Mouse (Mus musculus) CH12.LX (cell line): ENCODE results near the gene Zfp790.

Experiments used
- CTCF ChIP-seq, 2 experiments: IDR thresholded peaks in 1 of 2; conservative IDR thresholded peaks in 1 of 2; 2 replicates each; pipeline ENCODE4 v1.5.1; 2011 to 2012; ENCODE audit warnings: low read depth in 2 of 2, low read length in 2 of 2, improper control_type of control experiment in 1 of 2, inconsistent platforms in 1 of 2, mild to moderate bottlenecking in 1 of 2, moderate library complexity in 1 of 2
- E2F4 ChIP-seq: IDR thresholded peaks from 2 replicates; pipeline ENCODE4 v1.6.1; 2011; ENCODE audit warnings: low read depth, low read length, improper control_type of control experiment; ENCODE audit not compliant: insufficient replicate concordance
- EP300 ChIP-seq: IDR thresholded peaks from 2 replicates; pipeline ENCODE4 v1.6.1; 2011; ENCODE audit warnings: low read length, improper control_type of control experiment
- GABPA ChIP-seq: IDR thresholded peaks from 2 replicates; pipeline ENCODE4 v1.6.1; 2012; ENCODE audit warnings: low read depth, low read length, improper control_type of control experiment, inconsistent platforms; ENCODE audit not compliant: insufficient replicate concordance
- HCFC1 ChIP-seq: IDR thresholded peaks from 2 replicates; pipeline ENCODE4 v1.6.1; 2012; ENCODE audit warnings: low read depth, mild to moderate bottlenecking, inconsistent platforms, low read length, improper control_type of control experiment
- POLR2A ChIP-seq: IDR thresholded peaks from 2 replicates; pipeline ENCODE4 v1.6.1; 2011; ENCODE audit warnings: low read depth, mild to moderate bottlenecking, improper control_type of control experiment, low read length
- RAD21 ChIP-seq: IDR thresholded peaks from 2 replicates; pipeline ENCODE4 v1.6.1; 2011; ENCODE audit warnings: low read depth, mild to moderate bottlenecking, low read length, improper control_type of control experiment, moderate library complexity
- SIN3A ChIP-seq: IDR thresholded peaks from 2 replicates; pipeline ENCODE4 v1.6.1; 2012; ENCODE audit warnings: low read length, improper control_type of control experiment, inconsistent platforms
- TCF12 ChIP-seq: IDR thresholded peaks from 2 replicates; pipeline ENCODE4 v1.6.1; 2014; ENCODE audit warnings: low read depth, mild to moderate bottlenecking, inconsistent platforms, low read length, improper control_type of control experiment
- USF1 ChIP-seq: IDR thresholded peaks from 2 replicates; pipeline ENCODE4 v1.6.1; 2014; ENCODE audit warnings: low read depth, mild to moderate bottlenecking, inconsistent platforms, low read length, improper control_type of control experiment
- ZC3H11A ChIP-seq: IDR thresholded peaks from 2 replicates; pipeline ENCODE4 v1.6.1; 2012; ENCODE audit warnings: low read depth, mild to moderate bottlenecking, inconsistent platforms, low read length, improper control_type of control experiment
- ZKSCAN1 ChIP-seq: IDR thresholded peaks from 2 replicates; pipeline ENCODE4 v1.6.1; 2012; ENCODE audit warnings: low read depth, inconsistent platforms, low read length, improper control_type of control experiment, borderline replicate concordance
- ZNF384 ChIP-seq: IDR thresholded peaks from 2 replicates; pipeline ENCODE4 v1.6.1; 2012; ENCODE audit warnings: low read depth, low read length, improper control_type of control experiment, inconsistent platforms

DNA sequence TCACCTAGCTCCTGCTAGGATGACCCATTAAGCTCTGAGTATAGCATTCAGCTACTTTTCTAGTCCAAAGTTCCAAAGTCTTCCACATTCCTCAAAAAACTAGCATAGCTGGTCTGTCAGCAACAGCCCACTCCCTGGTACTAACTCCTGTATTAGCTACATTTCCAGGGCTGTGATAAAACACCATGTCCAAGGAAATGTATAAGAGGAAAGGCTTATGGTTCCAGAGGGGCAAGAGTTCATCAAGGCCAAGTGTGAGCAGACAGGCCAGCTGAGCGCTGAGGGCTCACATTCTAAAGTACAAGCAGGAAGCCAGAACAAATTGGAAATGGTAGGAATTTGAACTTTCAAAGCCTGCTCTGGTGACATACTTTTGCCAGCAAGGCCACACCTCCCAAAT lies 26.2 kb downstream of the Zfp790 start:
- no peak for TF ChIP-seq POLR2A
- no peak for TF ChIP-seq E2F4
- no peak for TF ChIP-seq ZKSCAN1
- no peak for TF ChIP-seq TCF12
- TF ChIP-seq CTCF (conservative IDR thresholded peaks at IDR 0.05 in 1 of 2, IDR thresholded peaks at IDR 0.05 in 1 of 2; ENCODE audit: low read depth in 2 of 2, low read length in 2 of 2): no peak
- no peak for TF ChIP-seq ZC3H11A
- TF ChIP-seq USF1: no peak
- TF ChIP-seq RAD21: no peak
- TF ChIP-seq EP300: no peak
- TF ChIP-seq GABPA: no peak
- no peak for TF ChIP-seq SIN3A
- TF ChIP-seq ZNF384: no peak
- TF ChIP-seq HCFC1: no peak
